Mouse (Mus musculus) neutrophil, adult 5-6 weeks (primary cell): ENCODE data around the gene Wfdc6b. TPM values are rescaled to one million over a fixed set of nuclear protein-coding genes. Genes with fewer than 3 reads are reported as not detected.

Experiments
- ATAC-seq: fragments of 151-379, 151-347 bp; 2 replicates; pipeline ENCODE4 v1.8.0; 2017; ENCODE audit warnings: mild to moderate bottlenecking, moderate TSS enrichment; ENCODE audit not compliant: insufficient number of reproducible peaks, poor library complexity, low FRiP score, severe bottlenecking; ENCODE audit errors: extremely low read depth
- total RNA-seq: library from RNA; stranded (forward); fragments of 200-1000 nt; gene quantifications from 2 replicates; pipeline ENCODE4 v1.2.3, GENCODE M21; 2017

The Wfdc6b gene
- total RNA-seq, 1 experiment from 2014 or later, result not detected

- no peak for ATAC-seq
Measured at GRCm38 (mm10) chr2:164656483-164656882, 43.2 kb downstream of the Wfdc6b start, which contains the start of gene Wfdc9. Gene Wfdc9, minus strand, starts transcription at chr2:164656583.

GRCm38 (mm10) chr2:164664851-164665250, 51.5 kb downstream of the Wfdc6b start:
- ATAC-seq, result no peak

Other genes starting within 250 kb of the Wfdc6b start
- 327 and 410 TPM in 2 replicates for gene Slpi, start 224.4 kb upstream of the Wfdc6b start, total RNA-seq
- gene Rbpjl, start 210.4 kb upstream of the Wfdc6b start, total RNA-seq, result 0.37 and 0.47 TPM in 2 replicates
- 0.12 TPM in 1 of 2 replicates, not detected in the other for gene Matn4, start 208.4 kb upstream of the Wfdc6b start, total RNA-seq
- gene Sdc4, start 169.6 kb upstream of the Wfdc6b start, total RNA-seq, result 61.3 and 73.7 TPM in 2 replicates
- gene Sys1, start 156.6 kb upstream of the Wfdc6b start, total RNA-seq, result 26.4 and 33.5 TPM in 2 replicates
- not detected in 2 replicates for gene Gm20458, start 152.6 kb upstream of the Wfdc6b start, total RNA-seq
- gene Trp53tg5, start 139.8 kb upstream of the Wfdc6b start, total RNA-seq, result not detected in 2 replicates
- 1.3 and 2.3 TPM in 2 replicates for gene Dbndd2, start 127.4 kb upstream of the Wfdc6b start, total RNA-seq
- 26.2 and 29.7 TPM in 2 replicates for gene Pigt, start 116.0 kb upstream of the Wfdc6b start, total RNA-seq
- gene Wfdc2, start 51.1 kb upstream of the Wfdc6b start, total RNA-seq, result not detected in 2 replicates
- gene Spint3, start 40.1 kb upstream of the Wfdc6b start, total RNA-seq, result not detected in 2 replicates
- gene Wfdc6a, start 28.1 kb upstream of the Wfdc6b start, total RNA-seq, result not detected in 2 replicates
- gene Eppin, start 19.9 kb upstream of the Wfdc6b start, total RNA-seq, result not detected in 2 replicates
- gene Wfdc8, start 104 bp downstream of the Wfdc6b start, total RNA-seq, result not detected in 2 replicates
- gene Wfdc16, start 25.3 kb downstream of the Wfdc6b start, total RNA-seq, result not detected in 2 replicates
- gene Wfdc10, start 42.5 kb downstream of the Wfdc6b start, total RNA-seq, result not detected in 2 replicates
- gene Wfdc9, start 43.1 kb downstream of the Wfdc6b start, total RNA-seq, result not detected in 2 replicates
- not detected in 2 replicates for gene Wfdc11, start 60.6 kb downstream of the Wfdc6b start, total RNA-seq
- gene Wfdc13, start 71.6 kb downstream of the Wfdc6b start, total RNA-seq, result not detected in 2 replicates
- gene Spint4, start 85.0 kb downstream of the Wfdc6b start, total RNA-seq, result not detected in 2 replicates
- gene Spint5, start 101.8 kb downstream of the Wfdc6b start, total RNA-seq, result not detected in 2 replicates
- 0.58 TPM in 1 of 2 replicates, not detected in the other for gene Wfdc3, start 132.4 kb downstream of the Wfdc6b start, total RNA-seq
- gene Dnttip1, start 132.5 kb downstream of the Wfdc6b start, total RNA-seq, result 20.0 and 26.7 TPM in 2 replicates
- gene Ube2c, start 156.4 kb downstream of the Wfdc6b start, total RNA-seq, result 2.8 and 3.7 TPM in 2 replicates
- not detected in 2 replicates for gene Tnnc2, start 166.4 kb downstream of the Wfdc6b start, total RNA-seq
- gene Snx21, start 172.3 kb downstream of the Wfdc6b start, total RNA-seq, result 1.6 and 2.6 TPM in 2 replicates
- gene Acot8, start 191.4 kb downstream of the Wfdc6b start, total RNA-seq, result 35.4 and 39.3 TPM in 2 replicates
- gene Zswim3, start 191.6 kb downstream of the Wfdc6b start, total RNA-seq, result 3.8 and 3.9 TPM in 2 replicates
- 1.8 and 2.9 TPM in 2 replicates for gene Zswim1, start 209.2 kb downstream of the Wfdc6b start, total RNA-seq
- gene Spata25, start 215.0 kb downstream of the Wfdc6b start, total RNA-seq, result not detected in 2 replicates
- 314 and 340 TPM in 2 replicates for gene Ctsa, start 219.4 kb downstream of the Wfdc6b start, total RNA-seq
- gene Neurl2, start 219.9 kb downstream of the Wfdc6b start, total RNA-seq, result 1.4 and 4.1 TPM in 2 replicates
- gene Pltp, start 244.2 kb downstream of the Wfdc6b start, total RNA-seq, result 8.0 and 11.2 TPM in 2 replicates